ENCODE assay signal across 8 mouse cellular contexts in genomic region chr1:57436954-57437353, GRCm38 (mm10). TPM values are rescaled to one million over a fixed set of nuclear protein-coding genes. Genes with fewer than 3 reads are reported as not detected.
DNase-seq lines count a peak whose midpoint lies in the region; ATAC-seq and TF ChIP-seq lines count a peak whose summit lies in the region.

No protein-coding gene starts in this region.

- H3ac ChIP-seq in myocyte (ENCODE audit: control insufficient read depth, insufficient read length), result no peak overlapping the region

- 24% methylated on average over 9 of the region's 9 CpGs for WGBS in kidney, embryonic 16.5 days
- WGBS in heart, embryonic 13.5 days, result 21% methylated on average over 9 of the region's 9 CpGs
- 19% methylated on average over 9 of the region's 9 CpGs for WGBS in limb, embryonic 12.5 days

- H3K4me2 ChIP-seq in kidney, embryonic 16.5 days (replicated peaks; ENCODE audit: low read depth, low read length), result peak overlapping the region; percentile 54
- H3K4me2 ChIP-seq in heart, embryonic 13.5 days, result peak overlapping the region; percentile 66
- H3K4me2 ChIP-seq in limb, embryonic 12.5 days, result peak overlapping the region; percentile 49
- H3K4me2 ChIP-seq in myocyte (ENCODE audit: low read depth), result peak overlapping the region; percentile 90

- H3K9ac ChIP-seq in kidney, embryonic 16.5 days (replicated peaks; ENCODE audit: low read length), result peak overlapping the region; percentile 56
- H3K9ac ChIP-seq in heart, embryonic 13.5 days, result peak overlapping the region; percentile 67
- no peak overlapping the region; the same call in 1 of the 2 replicates for H3K9ac ChIP-seq in limb, embryonic 12.5 days (replicated peaks)

- H3K27me3 ChIP-seq in kidney, embryonic 16.5 days (ENCODE audit: insufficient read depth, low read length), result no peaks in the 10 kb centered on the region
- no peaks in the 10 kb centered on the region for H3K27me3 ChIP-seq in heart, embryonic 13.5 days (replicated peaks)
- no peaks in the 10 kb centered on the region for H3K27me3 ChIP-seq in limb, embryonic 12.5 days
- H3K27me3 ChIP-seq in myocyte (ENCODE audit: control insufficient read depth, insufficient read depth, insufficient read length), result no peaks in the 10 kb centered on the region

- peak overlapping the region; percentile 33 for H3K4me3 ChIP-seq in kidney, embryonic 16.5 days (ENCODE audit: low read length)
- peak overlapping the region; percentile 38 for H3K4me3 ChIP-seq in heart, embryonic 13.5 days
- peak overlapping the region; percentile 17 for H3K4me3 ChIP-seq in limb, embryonic 12.5 days (replicated peaks)
- H3K4me3 ChIP-seq in myocyte, result peak overlapping the region; percentile 10

- no peak for DNase-seq in kidney, adult 8-10 months
- DNase-seq in embryo, embryonic 10 days (ENCODE audit: low spot score), result peak; percentile 25
- no peak for DNase-seq in adrenal gland, adult 2 months

- no peaks in the 10 kb centered on the region for H3K79me2 ChIP-seq in myocyte (ENCODE audit: control insufficient read depth, insufficient read depth)

- peak overlapping the region; percentile 76 for H3K27ac ChIP-seq in kidney, embryonic 16.5 days (ENCODE audit: low read length)
- H3K27ac ChIP-seq in heart, embryonic 13.5 days (replicated peaks), result peak overlapping the region; percentile 89
- peak overlapping the region; percentile 74 for H3K27ac ChIP-seq in limb, embryonic 12.5 days

- no peak for TF ChIP-seq POLR2A in myocyte (IDR thresholded peaks at IDR 0.05; ENCODE audit: insufficient read length, low read depth)

- no peak for ATAC-seq in kidney, embryonic 16.5 days (ENCODE audit: low FRiP score, low TSS enrichment)
- ATAC-seq in heart, embryonic 13.5 days (ENCODE audit: extremely low read depth, insufficient number of reproducible peaks, low FRiP score, low TSS enrichment), result peak; percentile 25; the same call in 1 of the 2 replicates
- ATAC-seq in limb, embryonic 12.5 days (ENCODE audit: insufficient number of reproducible peaks, insufficient read depth, low FRiP score, low TSS enrichment, low read depth), result 0 out of 2 replicates have a peak, but pooled peaks have one; percentile 44
- no peak for ATAC-seq in activated CD4-positive, CD25-positive, alpha-beta regulatory T cell, adult 4 months

- H3K36me3 ChIP-seq in kidney, embryonic 16.5 days (ENCODE audit: insufficient read depth, low read length), result no peaks in the 10 kb centered on the region
- no peaks in the 10 kb centered on the region for H3K36me3 ChIP-seq in heart, embryonic 13.5 days
- H3K36me3 ChIP-seq in limb, embryonic 12.5 days, result no peaks in the 10 kb centered on the region
- H3K36me3 ChIP-seq in myocyte (ENCODE audit: control insufficient read depth, insufficient read depth), result no peaks in the 10 kb centered on the region

- peaks cover 16% of the 10 kb centered on the region for H3K4me1 ChIP-seq in kidney, embryonic 16.5 days (ENCODE audit: insufficient read depth, low read length)
- H3K4me1 ChIP-seq in heart, embryonic 13.5 days, result peaks cover 29% of the 10 kb centered on the region
- peaks cover 25% of the 10 kb centered on the region for H3K4me1 ChIP-seq in limb, embryonic 12.5 days (replicated peaks)

- no peaks in the 10 kb centered on the region for H3K9me3 ChIP-seq in kidney, embryonic 16.5 days (ENCODE audit: low read length)
- no peaks in the 10 kb centered on the region for H3K9me3 ChIP-seq in heart, embryonic 13.5 days
- H3K9me3 ChIP-seq in limb, embryonic 12.5 days, result no peaks in the 10 kb centered on the region

TF ChIP-seq in myocyte, 11 proteins besides CTCF, POLR2A, EP300 and RAD21:
- TF ChIP-seq MAX (IDR thresholded peaks at IDR 0.05; ENCODE audit: low read depth) (no peak), CEBPB (IDR thresholded peaks at IDR 0.05; ENCODE audit: insufficient read depth, poor library complexity, severe bottlenecking) (no peak), USF1 (IDR thresholded peaks at IDR 0.05; ENCODE audit: low read depth) (no peak), TCF12 (IDR thresholded peaks at IDR 0.05; ENCODE audit: insufficient read depth, poor library complexity, severe bottlenecking) (peak; percentile 64), TCF3 (IDR thresholded peaks at IDR 0.05; ENCODE audit: insufficient read length, low read depth) (peak; percentile 10), MYOD1 (IDR thresholded peaks at IDR 0.05; ENCODE audit: control insufficient read depth in 1 of 3, insufficient read length in 2 of 3, low read depth in 2 of 3) (peak; percentile 82 to 88 (median 84)), POLR2AphosphoS2 (IDR thresholded peaks at IDR 0.05; ENCODE audit: insufficient read length, low read depth) (no peak), REST (IDR thresholded peaks at IDR 0.05; ENCODE audit: insufficient read depth, insufficient read length) (no peak), MYOG (IDR thresholded peaks at IDR 0.05; ENCODE audit: control insufficient read depth in 1 of 3, insufficient read depth in 1 of 3, insufficient read length in 2 of 3, low read depth in 2 of 3) (peak in 2 of 3 experiments; percentile 41 to 78)
TF ChIP-seq in myocyte: peak in this region for 4.

RNA-seq across cellular contexts. Expression of gene Tyw5, which starts 30.1 kb away (rescaled TPM):
- polyA plus RNA-seq in kidney, embryonic 16.5 days (2015; fragmentation: Nextera tagmentation; extraction: Ambion mirVana), result 32.1 and 33.2 TPM in 2 replicates
- 20.1 and 21.0 TPM in 2 replicates for polyA plus RNA-seq in heart, embryonic 13.5 days (2015; fragmentation: Nextera tagmentation; extraction: Ambion mirVana)
- polyA plus RNA-seq in limb, embryonic 12.5 days (2016; fragmentation: Nextera tagmentation; extraction: Ambion mirVana), result 30.5 and 33.2 TPM in 2 replicates
- polyA plus RNA-seq in myocyte (2012; fragmentation: generic; extraction: Trizol), result 6.4 TPM
- total RNA-seq in adrenal gland, adult 2 months (2021), result 10 to 100 TPM; 14.4 to 15.7 TPM
- polyA plus RNA-seq in adrenal gland, adult 2 months (2012; rRNA removed), result 0.68 and 0.89 TPM in 2 replicates
- polyA plus RNA-seq in activated CD4-positive, CD25-positive, alpha-beta regulatory T cell, adult 4 months (2017; shearing (Covaris generic)), result 10 to 100 TPM; 17.0 to 23.4 TPM

RNA-seq across cellular contexts. Expression of gene Maip1, which starts 30.8 kb away (rescaled TPM):
- 19.2 and 20.7 TPM in 2 replicates for polyA plus RNA-seq in kidney, embryonic 16.5 days (2015; fragmentation: Nextera tagmentation; extraction: Ambion mirVana)
- 14.8 and 14.9 TPM in 2 replicates for polyA plus RNA-seq in heart, embryonic 13.5 days (2015; fragmentation: Nextera tagmentation; extraction: Ambion mirVana)
- 20.4 and 20.7 TPM in 2 replicates for polyA plus RNA-seq in limb, embryonic 12.5 days (2016; fragmentation: Nextera tagmentation; extraction: Ambion mirVana)
- polyA plus RNA-seq in myocyte (2012; fragmentation: generic; extraction: Trizol), result 6.9 TPM
- 10 to 100 TPM; 10.3 to 11.6 TPM for total RNA-seq in adrenal gland, adult 2 months (2021)
- polyA plus RNA-seq in adrenal gland, adult 2 months (2012; rRNA removed), result 7.5 and 8.8 TPM in 2 replicates
- polyA plus RNA-seq in activated CD4-positive, CD25-positive, alpha-beta regulatory T cell, adult 4 months (2017; shearing (Covaris generic)), result 10 to 100 TPM in 1 of 2 experiments, 1 to 10 TPM in 1; 9.5 to 10.4 TPM

RNA-seq across cellular contexts. Expression of gene 1700066M21Rik, which starts 59.5 kb away (rescaled TPM):
- polyA plus RNA-seq in kidney, embryonic 16.5 days (2015; fragmentation: Nextera tagmentation; extraction: Ambion mirVana), result 12.6 and 12.9 TPM in 2 replicates
- 8.4 and 8.6 TPM in 2 replicates for polyA plus RNA-seq in heart, embryonic 13.5 days (2015; fragmentation: Nextera tagmentation; extraction: Ambion mirVana)
- 12.8 and 13.6 TPM in 2 replicates for polyA plus RNA-seq in limb, embryonic 12.5 days (2016; fragmentation: Nextera tagmentation; extraction: Ambion mirVana)
- 5.9 TPM for polyA plus RNA-seq in myocyte (2012; fragmentation: generic; extraction: Trizol)
- total RNA-seq in adrenal gland, adult 2 months (2021), result 1 to 10 TPM; 6.6 to 8.7 TPM
- polyA plus RNA-seq in adrenal gland, adult 2 months (2012; rRNA removed), result 49.2 and 50.1 TPM in 2 replicates
- 1 to 10 TPM; 3.9 to 4.3 TPM for polyA plus RNA-seq in activated CD4-positive, CD25-positive, alpha-beta regulatory T cell, adult 4 months (2017; shearing (Covaris generic))

Comparison
In these comparisons a context has a peak if more than half of its experiments do, and no peak if none do; other contexts are left out.
1. ATAC-seq: peak in heart, embryonic 13.5 days (single experiment) and limb, embryonic 12.5 days (single experiment); none in kidney, embryonic 16.5 days (single experiment) and activated CD4-positive, CD25-positive, alpha-beta regulatory T cell, adult 4 months (single experiment).
2. Peak in every context shown above with its lines, with median percentiles within 50 percentile points of each other: H3K27ac ChIP-seq, H3K4me2 ChIP-seq and H3K4me3 ChIP-seq.